Mouse (Mus musculus) spleen, adult 12 weeks (tissue): ENCODE results near the gene Cyp8b1.

ENCODE experiments used
- DNase-seq: peaks from one replicate; pipeline ENCODE4 v3.0.0; 2022; ENCODE audit warnings: low spot score

Gene Cyp8b1

GRCm38 (mm10) chr9:121915056-121915455 lies 1.0 kb downstream of the Cyp8b1 start:
- no peak for DNase-seq

DNA sequence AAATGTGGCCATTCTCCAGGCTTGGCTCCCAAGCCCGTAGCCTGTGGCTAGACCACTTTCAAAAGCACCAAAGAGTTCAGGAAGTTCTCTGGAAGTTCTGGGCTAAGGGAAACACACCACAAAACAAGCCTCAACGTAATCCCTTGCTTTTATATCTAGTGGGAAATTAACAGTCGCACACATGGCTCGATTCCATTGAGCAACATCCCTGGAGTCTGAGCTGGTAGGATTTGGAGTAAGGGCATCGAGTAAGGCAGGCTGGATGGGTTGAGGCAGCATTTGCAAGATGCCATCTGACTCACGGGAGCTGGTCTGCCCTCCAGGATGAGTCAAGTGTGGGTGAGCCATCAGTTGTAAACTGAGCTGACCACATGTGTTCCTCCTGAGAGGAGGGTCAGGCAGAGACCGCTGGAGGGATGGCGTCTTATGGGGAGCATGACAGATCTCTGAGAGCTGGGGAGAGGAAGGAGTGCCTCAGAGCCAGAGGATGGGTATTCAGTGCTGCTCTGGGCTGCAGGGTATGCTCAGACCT lies 1.8 kb downstream of the Cyp8b1 start:
- DNase-seq, result no peak

GRCm38 (mm10) chr9:121912786-121913185 lies 3.3 kb downstream of the Cyp8b1 start:
- DNase-seq, result no peak

DNA sequence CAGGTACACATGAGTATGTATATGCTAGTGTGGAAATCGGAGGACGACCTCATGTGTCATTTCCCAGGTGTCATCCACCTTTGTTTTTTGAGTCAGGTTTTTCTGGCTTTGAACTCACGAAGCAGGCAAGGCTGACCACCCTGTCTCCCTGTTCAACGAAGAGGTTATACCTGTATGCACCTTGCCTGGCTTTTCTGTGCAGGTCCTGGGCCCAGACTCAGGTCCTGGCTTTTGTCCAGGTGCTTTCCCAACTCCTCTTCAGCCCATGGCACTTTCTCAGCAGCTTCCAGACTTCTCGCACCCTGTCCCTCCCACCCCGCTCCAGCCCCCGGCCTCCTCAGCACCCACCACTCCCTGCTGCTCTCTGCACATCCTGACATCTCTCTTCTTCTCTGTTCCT lies 4.9 kb downstream of the Cyp8b1 start:
- no peak for DNase-seq

GRCm38 (mm10) chr9:121909635-121910034 lies 6.5 kb downstream of the Cyp8b1 start:
- no peak for DNase-seq

GRCm38 (mm10) chr9:121908321-121908720 lies 7.8 kb downstream of the Cyp8b1 start:
- DNase-seq, result no peak

DNA sequence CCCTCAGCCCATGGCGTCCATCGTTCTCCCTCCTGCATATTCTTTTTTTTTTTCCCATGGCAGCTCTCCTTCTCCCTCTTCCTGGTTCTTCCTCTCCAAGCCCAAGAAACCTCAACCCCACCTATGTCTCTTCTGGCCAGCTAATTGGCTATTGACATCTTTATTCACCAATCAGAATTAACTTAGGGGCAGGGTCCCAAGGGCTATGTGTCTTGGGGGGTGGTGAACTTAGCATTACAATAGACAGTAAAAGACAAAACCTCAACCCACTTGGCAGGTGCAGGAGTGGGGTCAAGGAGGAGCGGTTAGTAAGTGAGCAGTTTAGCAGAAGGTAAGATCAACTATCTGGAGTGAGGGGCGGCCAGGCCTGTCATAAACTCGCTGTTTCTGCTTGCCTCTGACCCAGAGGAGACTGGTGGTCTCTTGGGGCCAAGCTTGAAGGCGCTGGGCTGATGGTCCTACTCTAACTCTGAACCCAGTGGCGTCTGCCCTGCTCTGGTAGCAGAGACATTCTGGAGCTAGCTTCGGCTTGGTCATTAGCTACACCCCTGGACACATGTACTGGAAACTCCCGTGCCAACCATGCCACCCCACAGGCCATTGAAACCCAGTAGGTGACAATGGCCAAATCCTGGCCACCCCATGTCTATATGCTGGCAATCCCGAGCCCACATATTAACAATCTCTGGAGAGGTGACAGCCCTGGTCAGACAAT lies 8.6 kb downstream of the Cyp8b1 start:
- no peak for DNase-seq

- no peak for DNase-seq
Observed at GRCm38 (mm10) chr9:121906456-121906855, 9.6 kb downstream of the Cyp8b1 start.

- no peak for DNase-seq
Observed at GRCm38 (mm10) chr9:121905556-121906185, 10.4 kb downstream of the Cyp8b1 start.

- DNase-seq, result no peak
Observed at GRCm38 (mm10) chr9:121904946-121905345, 11.2 kb downstream of the Cyp8b1 start.

- DNase-seq, result no peak
Observed at GRCm38 (mm10) chr9:121904319-121904718, 11.8 kb downstream of the Cyp8b1 start.

DNA sequence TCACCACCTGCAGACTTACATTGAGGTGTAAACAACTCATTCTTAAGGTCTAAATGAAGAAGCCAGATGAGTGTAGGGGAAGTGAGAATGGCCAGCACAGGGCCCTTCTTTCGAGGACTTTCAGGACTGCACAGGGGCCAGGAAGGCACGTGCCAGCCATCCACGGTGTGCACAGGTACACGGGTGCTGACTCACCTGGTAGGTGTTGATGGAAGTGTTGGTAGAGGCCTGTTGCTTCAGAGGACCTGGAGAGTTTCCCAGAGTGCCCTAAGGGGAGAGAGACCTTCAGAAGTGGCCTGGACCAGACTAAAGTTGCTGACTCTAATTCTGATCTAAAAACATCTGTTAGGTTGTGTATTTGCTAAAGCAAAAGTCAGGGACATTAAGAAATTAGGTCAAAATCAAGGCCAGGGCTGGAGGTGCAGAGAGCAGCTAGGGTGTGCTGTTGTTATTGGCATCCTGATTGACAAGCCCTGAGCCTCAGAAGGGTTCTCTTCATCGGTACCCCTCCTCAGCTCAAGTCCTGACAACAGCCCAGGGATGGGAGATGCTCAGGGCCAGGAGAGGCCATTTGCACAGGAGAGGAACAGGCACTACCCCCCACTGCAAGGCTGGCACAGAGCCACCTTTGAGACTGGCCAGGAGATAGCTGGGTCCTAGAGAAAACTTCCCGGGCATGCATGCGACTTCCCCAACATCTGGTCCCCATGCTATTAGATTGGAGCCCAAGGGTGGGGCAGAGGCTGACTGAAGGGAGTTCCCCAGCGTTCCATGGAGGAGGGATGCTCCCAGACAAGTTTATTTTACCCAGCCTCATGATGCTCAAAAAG lies 12.4 kb downstream of the Cyp8b1 start:
- DNase-seq, result no peak

DNA sequence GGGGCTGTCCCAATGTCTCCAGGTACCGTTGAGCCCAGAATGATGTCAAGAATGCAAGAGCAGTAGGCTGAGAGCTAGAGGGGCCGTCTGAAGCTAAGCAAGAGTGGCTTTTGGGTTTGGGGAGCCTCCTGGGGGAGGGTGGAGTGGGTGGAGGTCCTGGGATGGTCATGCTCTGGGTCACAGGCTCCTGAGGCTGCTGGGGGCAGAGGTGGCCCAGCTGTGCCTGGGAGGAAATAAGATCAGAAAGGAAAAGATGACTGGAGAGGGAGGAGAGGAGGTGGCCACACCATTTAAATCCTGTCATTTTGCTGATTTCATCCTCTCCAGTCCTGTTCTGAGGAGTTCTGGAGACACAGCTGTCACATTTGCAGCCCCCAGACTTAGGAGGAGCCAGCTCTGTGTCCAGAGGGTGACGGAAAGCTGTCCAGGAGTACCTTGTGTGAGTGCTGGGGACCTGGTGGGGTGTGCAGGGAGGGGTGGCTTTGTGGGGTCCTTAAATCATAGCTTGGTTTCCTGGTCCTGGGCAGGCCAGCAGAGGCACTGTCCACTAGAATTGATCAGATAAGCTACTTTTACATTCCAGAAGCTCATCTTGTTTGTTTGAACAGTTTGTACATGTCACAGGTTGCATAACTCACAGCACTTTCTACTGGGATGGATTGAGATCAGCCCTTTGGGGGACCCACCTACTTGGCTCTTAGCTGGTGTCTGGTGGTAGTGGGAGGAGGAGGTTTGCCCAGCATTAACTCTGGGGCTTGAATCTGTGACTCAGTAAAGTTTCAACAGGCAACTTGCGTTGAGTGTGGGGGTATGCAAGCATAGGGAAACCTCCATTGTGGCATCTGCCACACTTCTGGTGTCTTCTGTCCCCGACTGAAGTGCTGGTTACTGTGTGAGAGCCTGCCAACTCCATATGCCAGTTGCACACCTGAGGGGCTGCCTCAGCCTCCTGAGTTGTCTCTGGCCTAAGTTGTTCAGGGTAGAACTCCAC lies 14.1 kb downstream of the Cyp8b1 start:
- DNase-seq, result no peak

GRCm38 (mm10) chr9:121900282-121900855 lies 15.7 kb downstream of the Cyp8b1 start:
- DNase-seq, result no peak

DNA sequence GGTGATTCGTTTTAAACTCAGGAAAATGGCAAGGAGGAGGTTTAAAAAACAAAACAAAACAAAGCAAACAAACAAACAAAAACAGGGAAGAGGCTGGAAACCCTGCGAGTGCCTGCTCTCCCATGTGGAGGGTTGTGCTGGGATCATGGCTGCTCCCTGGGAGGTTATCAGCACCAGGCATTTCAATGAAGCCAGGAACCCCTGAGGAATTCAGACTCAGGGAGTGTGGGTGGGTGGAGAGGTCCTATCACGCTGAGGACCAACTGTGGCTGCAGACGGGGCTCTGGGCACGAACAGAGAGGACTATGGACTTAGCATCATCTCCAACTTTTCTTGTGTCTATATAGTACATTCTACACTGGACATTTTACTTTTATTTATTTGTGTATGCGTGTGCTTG lies 16.8 kb downstream of the Cyp8b1 start:
- no peak for DNase-seq

- no peak for DNase-seq
Observed at GRCm38 (mm10) chr9:121898245-121898644, 17.9 kb downstream of the Cyp8b1 start, which contains the start of gene Ackr2. Gene Ackr2 (plus strand): TSS chr9:121898355.

DNA sequence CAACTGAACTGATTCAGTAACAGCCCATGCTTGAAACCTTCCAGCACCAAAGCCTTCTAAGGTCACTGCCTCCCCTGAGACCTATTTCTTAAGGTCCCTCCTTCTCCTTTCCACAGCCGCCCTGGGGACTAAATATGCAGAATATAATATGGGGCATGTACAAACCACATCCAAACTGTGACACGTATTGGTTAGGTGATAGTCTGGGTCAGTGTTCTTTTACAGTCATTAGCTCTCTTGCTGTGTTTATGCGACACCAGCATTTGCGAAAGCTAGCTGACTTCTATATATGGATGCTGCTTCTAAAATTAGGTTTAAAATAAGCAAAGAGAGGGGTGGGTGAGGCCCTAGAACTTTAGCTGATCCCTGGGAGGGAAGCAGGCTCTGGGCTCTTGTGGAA lies 19.3 kb downstream of the Cyp8b1 start:
- DNase-seq, result no peak

DNA sequence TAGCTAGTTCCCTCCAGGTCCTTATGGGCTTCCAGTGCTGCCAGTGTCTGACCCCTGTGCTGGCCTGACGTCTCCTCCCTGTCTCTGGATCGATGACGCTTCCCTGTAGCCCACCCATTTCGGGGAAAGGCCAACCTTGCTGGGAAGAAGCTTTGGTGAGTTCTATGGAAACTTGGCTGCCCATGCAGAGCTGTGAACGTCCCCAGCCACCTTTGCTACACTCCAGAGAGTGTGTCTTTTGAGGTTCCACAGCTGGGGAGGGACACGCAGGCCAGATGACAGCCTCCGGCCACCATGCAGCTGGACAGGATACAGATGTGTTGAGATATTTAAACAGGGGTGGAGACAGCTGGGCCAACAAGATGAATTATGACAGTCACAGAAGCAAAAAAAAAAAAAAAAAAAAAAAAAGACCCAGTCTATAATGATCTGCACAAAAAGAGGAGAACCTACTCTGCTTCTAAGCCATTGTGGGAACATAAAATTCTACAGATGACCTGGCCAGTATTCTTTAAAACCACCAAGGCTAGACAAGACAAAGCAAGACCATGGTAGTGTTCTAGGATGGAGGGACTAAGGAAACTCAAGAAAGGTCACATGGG lies 20.6 kb downstream of the Cyp8b1 start:
- no peak for DNase-seq

GRCm38 (mm10) chr9:121894447-121894846 lies 21.7 kb downstream of the Cyp8b1 start:
- DNase-seq, result no peak

GRCm38 (mm10) chr9:121892057-121892687 lies 23.9 kb downstream of the Cyp8b1 start:
- no peak for DNase-seq
